Mouse (Mus musculus) mouse embryonic stem cell (cell line): ENCODE results near the gene Pfas.
"Not testable (repeated sequence)": the region's sequence is repeated elsewhere in the genome, so short reads cannot be mapped to it uniquely, and the experiment has no call there.

Source experiments
- in situ Hi-C, 2 experiments: fragments of 300-500 bp; cut with MboI; formaldehyde crosslinking; loops; 1 replicate in 1 of 2; 3 replicates in 1 of 2; pipeline ENCODE4 v1.14.3; 2019 to 2020; ENCODE audit warnings: low sequenced_read_pairs in 2 of 2, low pct_unique_long_range_greater_than_20kb in 1 of 2, mixed read lengths in 1 of 2; ENCODE audit not compliant: unreplicated experiment in 1 of 2

The Pfas gene

DNA sequence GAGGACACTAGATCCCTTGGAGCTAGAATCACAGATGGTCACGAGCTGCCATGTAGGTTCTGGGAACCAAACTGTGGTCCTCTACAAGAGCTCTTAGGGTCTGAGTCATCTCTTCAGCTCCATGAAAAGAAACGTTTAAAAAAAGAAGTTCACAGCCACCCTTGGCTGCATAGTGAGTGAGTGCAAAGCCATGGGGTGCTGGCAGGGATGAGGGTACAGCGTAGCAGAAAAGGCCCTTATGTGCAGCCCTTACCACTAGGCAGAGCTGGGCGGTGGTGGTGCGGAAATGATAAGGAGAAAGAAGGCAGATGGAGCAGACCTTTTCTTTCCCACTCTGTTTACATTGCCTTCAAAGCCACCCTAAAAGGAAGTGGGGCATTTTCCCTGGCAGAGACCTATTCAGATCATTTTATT lies 28.9 kb downstream of the Pfas start:
- in situ Hi-C loops, result no loop called here

DNA sequence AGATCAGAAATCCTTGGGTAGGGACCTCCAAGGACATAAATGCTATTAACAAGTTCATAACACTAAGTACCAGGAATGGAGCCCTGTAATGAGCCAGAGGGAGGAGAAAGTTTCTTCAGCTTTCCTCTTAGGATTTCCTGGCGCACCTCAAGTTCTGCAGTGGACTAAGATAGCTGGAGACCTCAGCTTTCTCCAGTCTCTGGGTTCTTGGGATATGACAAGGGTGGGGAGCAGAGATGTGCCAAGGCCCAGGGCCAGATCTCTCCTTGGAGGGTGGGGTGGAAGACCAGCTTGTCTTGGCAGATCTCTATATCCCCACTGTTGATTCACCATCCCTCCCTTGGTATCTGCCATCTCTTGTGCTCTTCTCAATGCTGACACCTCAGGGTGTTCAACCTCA lies 32.7 kb downstream of the Pfas start:
- in situ Hi-C loops, result no loop called here

DNA sequence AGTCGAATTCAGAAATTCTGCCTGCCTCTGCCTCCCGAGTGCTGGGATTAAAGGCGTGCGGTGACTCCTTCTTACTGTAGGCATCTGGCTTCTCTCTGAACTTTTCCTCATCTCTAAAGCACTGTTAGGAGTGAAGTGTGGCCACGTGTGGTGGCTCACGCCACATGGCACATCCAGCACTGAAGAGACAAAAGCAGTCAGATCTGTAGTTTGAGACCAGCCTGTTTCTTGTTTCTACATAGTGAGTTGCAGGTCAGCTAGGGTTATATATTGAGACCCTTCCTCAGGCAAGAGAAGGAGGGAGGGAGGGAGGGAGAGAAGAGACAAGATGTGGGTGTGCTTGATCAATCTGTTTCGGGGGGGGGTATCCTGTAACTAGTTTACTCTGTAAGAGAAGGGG lies 33.2 kb downstream of the Pfas start, which contains the start of gene Rangrf:
TSS of gene Rangrf (minus strand) at position 101 of the 400 bp plus-strand sequence.
- in situ Hi-C loops, result no loop called here

DNA sequence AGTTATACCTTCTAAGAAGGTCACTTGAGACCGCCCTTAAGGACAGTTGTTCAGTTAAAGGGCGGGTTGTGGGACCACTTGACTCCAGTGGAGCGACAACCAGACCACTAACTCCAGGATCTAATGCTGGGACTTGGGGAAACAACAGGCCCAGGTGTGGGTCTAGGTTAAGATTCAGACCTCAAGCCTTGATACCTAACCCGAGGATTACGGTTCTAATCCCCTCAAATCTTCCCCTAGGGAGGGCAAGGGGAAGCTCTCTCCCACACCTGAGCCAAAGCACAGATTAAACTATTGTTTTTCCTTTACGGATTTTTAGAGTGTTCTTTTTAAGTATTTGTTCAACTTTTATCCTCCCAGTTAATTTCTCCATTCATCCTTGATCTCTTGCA lies 34.2 kb downstream of the Pfas start:
- in situ Hi-C loops, result loop anchor here in 1 of 2 experiments (5.0 kb wide), 1 partner anchor 72 kb away; the partner anchor contains the start of gene Rpl26

DNA sequence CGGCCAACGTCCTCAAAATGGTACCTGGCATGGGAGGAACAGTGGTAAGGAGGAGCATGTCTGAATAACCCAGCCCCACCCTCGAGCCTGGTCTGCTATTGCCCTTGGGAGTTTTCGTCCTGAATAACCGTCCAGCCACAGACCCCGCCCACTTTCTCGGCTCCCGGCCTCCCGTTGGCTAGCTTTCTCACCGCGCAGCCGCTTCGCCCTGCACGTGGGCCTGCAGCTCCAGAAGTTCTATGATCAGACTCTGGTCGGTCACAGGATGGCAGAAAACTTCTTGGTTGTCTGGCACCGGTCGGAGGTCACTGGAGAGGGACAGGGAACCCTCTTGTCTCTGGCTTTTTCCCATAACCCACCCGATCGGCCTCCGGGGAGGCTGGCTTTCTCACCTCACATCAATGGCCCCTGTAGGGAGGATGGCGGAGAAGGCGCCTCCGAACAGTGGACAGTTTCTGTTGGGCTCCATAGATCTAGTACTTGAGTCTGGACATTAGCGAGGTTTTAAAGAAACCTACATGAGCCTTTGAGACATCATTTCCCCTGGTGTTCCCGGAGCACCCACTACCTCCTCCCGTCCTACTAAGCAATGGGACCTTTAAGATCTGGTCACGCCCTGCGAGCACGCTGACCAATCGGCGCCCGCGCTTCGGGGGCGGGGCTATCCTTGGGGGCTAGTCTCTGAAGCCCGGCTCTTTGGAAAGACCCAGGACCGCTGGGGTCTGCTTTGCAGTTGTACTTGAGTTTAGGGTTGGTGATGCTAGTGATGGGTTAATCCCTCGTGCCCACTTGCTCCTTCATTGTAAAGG lies 34.8 kb downstream of the Pfas start:
- in situ Hi-C loops, result loop anchor here in 1 of 2 experiments (5.0 kb wide), 1 partner anchor 71 kb away; the partner anchor contains the start of gene Rpl26

DNA sequence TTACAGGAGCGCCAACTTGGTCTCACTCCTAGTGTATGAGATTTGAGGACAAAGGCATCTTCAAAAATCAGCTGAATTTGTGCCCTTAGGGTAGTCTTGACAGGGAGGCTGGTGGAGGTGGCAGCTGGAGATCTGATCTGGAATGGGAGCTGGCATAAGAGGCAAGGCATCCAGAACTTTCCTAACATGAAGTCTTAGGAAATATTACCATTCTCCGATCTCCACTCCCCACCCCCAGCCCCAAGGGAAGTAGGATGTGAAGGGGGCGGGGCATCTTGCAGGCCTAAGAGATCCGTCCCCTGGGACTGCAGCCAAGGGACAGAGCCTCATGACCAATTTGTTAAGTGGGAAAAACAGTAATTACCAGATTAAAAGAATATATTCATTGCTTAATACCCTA lies 38.0 kb downstream of the Pfas start:
- in situ Hi-C loops, result loop anchor here in 1 of 2 experiments (5.0 kb wide), 1 partner anchor 68 kb away; the partner anchor contains the start of gene Rpl26

DNA sequence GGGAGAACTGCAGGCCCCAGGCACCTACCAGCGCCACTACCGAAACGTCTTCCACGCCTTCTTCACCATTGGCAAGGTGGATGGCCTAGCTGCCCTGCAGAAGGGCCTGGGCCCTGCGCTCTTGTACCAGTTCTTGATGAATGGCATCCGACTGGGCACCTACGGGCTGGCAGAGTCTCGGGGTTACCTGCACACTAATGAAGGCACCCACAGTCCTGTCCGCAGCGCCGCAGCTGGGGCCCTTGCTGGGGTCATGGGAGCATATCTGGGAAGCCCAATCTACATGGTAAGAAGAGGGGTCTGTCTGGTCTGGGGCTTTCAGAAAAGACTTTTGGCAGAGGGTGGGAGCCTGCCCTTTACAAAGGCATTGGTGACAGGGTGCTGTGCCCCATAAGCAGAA lies 39.5 kb downstream of the Pfas start:
- in situ Hi-C loops, result no loop called here

DNA sequence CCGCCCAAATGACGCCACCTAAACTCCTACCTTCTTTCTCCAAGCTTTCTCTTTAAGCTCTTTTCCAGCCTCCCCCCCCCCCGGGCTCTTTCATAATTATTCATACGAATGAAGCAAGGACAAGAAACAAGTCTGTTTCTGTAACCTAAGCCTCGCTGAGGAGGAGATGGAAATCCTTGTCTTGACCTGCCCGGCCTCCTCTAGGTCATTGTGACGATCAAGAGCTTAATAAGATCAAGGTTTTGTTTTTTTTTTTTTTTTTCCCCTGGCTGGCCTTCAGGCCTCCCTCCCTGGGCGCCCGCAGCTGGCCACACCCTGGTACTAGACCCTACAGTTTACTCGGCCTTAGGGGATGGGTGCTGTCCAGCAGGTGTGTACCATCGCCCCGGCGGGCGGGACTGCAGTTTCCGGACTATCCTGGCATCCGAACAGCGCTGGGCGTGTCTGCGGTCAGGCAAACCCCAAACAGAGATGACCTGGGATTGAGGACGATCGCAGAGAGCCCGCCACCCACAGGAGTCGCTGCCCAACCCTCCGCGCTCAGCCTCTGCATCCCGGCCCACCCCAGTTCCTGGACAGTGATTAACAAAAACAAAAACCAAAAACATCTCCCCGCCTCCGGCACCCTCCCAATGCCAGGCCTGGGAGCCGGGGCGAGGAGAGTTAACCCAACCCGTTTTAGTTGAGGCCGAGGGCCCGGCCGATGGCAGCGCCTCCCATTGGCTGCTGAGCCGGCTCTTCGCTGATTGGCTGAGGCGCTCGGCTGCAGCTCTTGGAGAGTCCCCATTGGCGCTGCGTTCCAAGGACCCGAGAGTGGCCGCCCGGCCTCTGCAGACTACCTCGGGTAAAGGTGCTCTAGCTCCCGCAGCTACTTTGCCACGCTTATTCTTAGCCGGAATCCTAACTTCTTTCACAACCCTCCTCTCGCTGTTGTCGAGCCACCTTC lies 40.6 kb downstream of the Pfas start, which contains the start of gene Slc25a35:
TSS of gene Slc25a35 (plus strand) at position 795 of the 946 bp plus-strand sequence.
- in situ Hi-C loops, result no loop called here

DNA sequence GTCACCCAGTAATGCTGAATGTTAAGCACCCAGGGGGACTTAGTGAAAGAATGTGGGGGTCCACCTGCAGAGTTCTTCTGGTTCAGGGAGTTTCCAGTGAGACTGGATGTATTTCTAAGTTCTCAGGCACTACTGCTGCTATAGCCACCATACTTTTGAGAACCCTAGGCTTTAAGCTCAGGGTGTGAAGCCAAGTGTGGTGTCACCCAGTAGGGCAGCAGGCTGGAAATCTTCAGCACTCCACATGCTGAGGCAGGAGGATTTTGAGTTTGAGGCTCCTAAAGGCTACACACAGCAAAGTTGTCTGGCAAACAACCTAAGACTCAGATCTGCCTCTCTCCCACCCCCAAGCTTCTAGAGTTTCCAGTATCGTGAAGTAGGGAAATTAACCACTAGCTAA lies 41.7 kb downstream of the Pfas start:
- in situ Hi-C loops, result no loop called here

DNA sequence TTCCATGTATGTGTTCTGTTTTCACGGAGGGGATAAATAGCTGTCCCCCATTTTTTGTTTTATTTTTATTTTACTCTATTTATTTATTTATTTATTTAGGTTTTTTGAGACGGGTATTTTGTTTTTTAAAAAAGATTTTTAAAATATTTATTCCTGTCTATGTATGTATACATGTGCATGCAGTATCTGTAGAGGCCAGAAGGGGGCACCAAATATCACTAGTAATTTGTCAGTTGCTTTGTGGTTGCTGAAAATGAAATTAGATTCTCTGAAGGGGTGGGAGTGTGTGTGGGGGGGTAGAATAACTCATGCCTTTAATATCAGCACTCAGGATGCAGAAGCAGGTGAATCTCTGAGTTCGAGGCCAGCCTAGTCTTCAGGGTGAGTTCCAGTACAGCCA lies 42.4 kb downstream of the Pfas start:
- in situ Hi-C loops, result no loop called here

DNA sequence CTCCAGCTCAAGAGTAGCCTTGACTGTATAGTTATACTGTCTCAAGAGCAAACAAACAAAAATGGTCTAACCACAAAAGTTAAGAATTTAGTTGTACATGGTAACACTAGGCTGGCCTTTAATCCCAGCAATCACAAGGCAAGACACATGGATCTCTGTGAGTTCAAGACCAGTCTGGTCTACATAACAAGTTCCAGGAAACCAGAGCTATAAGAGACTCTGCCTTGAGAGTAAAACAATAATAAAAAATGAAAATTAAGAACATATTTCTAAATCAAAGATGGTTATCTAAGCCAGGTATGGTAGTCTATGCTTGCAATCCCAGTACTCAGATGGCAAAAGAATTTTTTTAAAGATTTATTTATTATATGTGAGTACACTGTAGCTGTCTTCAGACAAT lies 43.2 kb downstream of the Pfas start:
- in situ Hi-C loops, result no loop called here

DNA sequence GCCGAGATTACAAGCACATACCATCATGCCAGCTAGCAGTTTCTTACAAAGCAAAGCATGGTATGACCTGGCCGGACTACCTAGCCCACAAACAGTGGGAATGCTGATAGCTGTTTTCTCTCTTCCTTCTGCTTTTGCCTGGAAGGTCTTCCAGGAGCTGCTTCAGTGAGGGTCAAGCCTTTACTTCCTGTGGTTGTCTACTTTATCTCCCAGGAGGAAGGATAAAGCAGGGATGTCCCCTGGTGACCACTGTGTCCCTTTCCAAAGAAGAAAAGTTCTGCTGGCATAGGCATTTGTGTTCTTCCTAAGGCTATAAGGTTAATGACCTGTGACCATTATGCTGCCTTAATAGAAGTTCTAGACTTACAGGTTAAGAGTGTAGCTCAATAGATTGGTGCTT lies 44.9 kb downstream of the Pfas start:
- in situ Hi-C loops, result no loop called here

DNA sequence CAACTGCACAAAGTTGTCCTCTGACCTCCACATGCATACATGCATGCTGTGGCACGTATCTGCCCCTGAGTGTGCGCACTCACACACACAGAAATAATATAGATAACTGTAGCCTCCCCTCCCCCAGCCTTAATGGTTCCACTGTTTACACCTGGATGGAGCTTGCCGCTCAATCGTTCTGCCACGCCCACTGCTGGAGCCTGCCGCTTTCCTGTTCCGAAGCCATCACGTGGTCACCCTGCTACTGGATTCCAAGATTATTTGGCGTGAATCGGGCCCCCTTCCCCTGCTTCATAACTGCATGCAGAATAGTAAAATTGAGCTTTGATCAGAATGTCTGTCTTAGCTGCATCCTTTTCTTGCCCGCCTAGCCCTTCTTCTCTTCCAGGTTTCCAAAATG lies 46.1 kb downstream of the Pfas start:
- in situ Hi-C loops, result not testable (repeated sequence)

DNA sequence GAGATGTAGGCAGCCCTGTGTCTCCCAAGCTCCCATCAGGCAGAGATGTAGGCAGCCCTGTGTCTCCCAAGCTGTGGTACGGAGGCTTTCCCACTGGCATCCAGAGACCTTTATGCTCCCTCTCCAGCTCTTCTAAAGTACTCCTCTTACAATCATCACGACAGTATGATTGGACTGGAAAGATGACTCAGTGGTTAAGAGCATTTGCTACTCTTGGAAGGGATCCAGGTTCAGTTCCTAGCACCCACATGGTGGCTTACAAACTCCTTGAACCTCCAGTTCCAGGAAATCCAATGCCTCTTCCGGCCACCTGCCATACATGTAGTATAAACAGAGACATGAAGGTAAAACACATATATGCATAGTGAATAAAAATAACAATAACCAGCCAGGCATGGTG lies 46.7 kb downstream of the Pfas start:
- in situ Hi-C loops, result no loop called here

DNA sequence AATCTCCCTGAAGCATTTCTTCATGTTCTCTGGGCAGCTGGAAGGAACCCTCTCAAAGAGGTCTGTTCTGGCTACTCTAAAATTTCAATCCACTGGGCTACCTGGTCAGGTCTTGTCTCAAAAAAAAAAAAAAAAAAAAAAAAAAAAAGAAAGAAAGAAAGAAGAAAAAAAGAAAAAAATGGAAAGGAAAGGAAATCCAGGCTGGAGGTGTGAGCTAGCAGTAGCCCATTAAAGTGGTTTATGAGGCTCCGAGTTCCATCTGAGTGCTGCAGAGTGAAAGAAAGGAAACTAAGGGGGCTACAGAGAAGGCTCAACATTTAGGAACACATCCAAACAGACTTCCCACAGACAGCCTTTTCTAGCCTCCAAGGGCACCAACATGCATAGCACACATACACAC lies 50.3 kb downstream of the Pfas start:
- in situ Hi-C loops, result no loop called here

DNA sequence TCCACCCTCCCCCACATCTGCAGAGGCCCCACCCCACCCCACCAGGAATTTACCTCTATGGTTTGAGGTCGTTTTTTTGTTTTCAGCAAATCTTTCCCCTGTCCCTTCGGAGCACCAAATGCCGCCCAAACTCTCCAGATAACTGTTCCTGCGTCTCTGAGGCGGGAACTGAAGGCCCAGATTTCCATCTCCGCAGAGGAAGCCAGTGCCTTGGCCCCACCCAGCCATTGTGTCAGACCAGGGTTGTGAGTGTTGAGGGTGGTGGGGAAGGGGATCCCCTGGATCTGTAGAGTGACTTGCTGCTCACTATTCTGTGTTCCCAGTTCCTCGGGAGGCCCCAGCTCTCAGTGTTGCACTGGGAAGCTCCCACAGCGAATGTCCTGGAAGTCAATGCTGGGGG lies 51.0 kb downstream of the Pfas start, which contains the start of gene Arhgef15:
TSS of gene Arhgef15 (minus strand) at position 173 of the 400 bp plus-strand sequence.
- in situ Hi-C loops, result no loop called here

DNA sequence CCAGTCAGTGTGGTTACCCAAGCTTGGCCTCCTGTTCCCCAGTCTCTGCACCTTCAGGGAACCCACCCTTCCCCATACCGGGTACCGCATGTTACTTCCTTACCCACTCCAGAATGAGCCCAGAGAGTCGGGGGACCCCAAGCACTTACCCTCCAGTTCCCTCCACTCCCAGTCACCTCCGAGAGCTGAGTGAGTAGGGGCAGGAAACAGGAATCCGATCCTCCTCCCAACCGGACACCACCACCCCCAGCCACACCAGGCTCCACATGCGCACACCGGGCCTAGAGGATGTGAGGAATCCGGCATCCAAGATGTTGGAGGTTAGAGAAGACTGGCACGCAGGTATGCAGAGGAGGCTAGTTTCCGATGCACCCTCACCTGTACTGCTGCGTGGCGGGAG lies 51.6 kb downstream of the Pfas start:
- in situ Hi-C loops, result no loop called here

DNA sequence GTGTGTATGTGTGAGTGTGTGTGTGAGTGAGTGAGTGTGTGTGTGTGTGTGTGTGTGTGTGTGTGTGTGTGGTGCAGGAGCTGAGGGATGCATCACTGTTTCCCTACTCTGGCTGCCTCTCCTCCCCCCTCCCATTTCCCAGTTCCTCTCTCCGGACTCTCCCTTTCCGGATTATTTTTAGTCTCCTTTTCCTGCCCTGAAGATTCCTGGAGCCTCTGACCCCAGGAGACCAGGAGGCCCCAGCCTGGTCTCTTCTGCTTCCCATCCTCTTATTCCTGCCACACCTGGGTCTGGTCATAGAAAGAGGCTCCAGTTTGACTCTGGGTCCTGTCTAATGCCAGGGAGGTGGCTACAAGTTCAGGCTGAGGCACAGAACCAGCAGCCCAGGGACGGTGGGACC lies 52.2 kb downstream of the Pfas start:
- in situ Hi-C loops, result no loop called here

DNA sequence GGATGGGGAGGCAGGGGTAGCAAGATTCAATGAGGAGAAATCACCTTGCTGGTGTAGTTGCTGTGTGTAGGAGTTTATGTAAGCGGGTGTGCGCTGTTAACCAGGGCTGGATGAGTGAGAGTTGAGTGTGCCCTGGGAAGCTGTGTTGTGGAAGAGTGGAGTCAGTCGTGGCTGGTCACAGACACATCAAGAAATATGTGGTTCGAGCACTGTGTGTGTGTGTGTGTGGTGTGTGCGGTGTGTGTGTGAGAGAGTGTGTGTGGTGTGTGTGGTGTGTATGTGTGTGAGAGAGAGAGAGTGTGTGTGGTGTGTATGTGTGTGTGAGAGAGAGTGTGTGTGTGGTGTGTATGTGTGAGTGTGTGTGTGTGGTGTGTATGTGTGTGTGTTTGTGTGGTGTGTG lies 52.8 kb downstream of the Pfas start:
- in situ Hi-C loops, result no loop called here
